Mouse (Mus musculus): Measurements from ENCODE around the gene Klhdc8a.

DNA sequence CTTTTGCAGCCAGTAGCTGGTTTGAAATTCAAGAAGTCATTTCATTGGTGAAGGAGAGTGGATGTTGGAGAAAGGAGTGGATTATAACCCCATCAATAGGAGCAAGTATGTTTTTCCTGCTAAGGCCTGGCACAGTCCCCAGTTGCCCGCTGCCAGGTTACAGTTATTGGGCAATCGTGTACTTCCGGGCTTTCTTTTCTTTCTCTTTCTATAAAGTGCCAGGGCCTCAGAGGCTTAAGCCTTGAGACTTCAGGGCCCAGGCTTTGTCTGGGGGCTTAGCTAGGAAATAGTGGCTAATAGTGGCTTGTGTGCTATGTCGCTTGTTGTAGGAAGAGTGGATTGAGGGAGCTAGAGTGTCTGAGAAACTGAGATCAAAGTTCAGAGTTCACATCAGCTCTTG, 19.0 kb downstream of the Klhdc8a start:
- no peak for TF ChIP-seq POLR2A (IDR thresholded peaks at IDR 0.05; ENCODE audit: low read depth, low read length)
- no peak for TF ChIP-seq CTCF (IDR thresholded peaks at IDR 0.05; ENCODE audit: extremely low read depth, insufficient read length, insufficient replicate concordance, low read depth, low read length)
